11 mouse cellular contexts compared by ENCODE assay signal in the genomic region with DNA sequence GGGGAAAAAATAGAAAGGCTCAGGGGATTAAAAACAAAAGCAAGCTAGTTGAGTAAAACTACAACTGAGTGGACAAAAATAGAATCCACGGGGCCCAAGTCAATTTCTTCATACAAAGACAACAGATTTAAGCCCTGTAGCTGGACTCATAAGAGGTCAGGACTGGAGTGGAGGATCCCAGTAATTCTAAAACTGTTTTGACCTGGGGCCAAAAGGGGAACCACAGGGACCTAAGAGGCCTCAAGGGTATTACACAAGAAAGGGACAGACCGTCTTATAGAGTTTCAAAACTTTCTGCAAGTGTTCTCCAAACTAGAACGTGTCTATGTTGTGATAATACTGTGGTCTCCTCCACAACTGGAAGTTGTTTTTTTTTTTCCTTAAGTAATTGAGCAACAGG. TPM values are rescaled to one million over a fixed set of nuclear protein-coding genes. Genes with fewer than 3 reads are reported as not detected.
DNase-seq lines count a peak whose midpoint lies in the region; ATAC-seq lines count a peak whose summit lies in the region.
"Had no signal": no experiment of that assay in that cellular context is flagged by ENCODE, and none has a peak within 500 bp of the region (broad histone marks: within the 10 kb centered on the region; RNA-seq: fewer than 3 reads in every experiment).

No protein-coding gene starts in this region.

- H3K4me2 ChIP-seq in heart, embryonic 12.5 days = no peak overlapping the region
- H3K4me2 ChIP-seq in intestine, embryonic 15.5 days (replicated peaks) = no peak overlapping the region
- H3K4me2 ChIP-seq: hindbrain, embryonic 13.5 days had no signal

- intact Hi-C loops in heart, postnatal 10 days (cut with DNase I) = no loop called here

- H3K36me3 ChIP-seq in heart, embryonic 12.5 days = no peaks in the 10 kb centered on the region
- no peaks in the 10 kb centered on the region for H3K36me3 ChIP-seq in intestine, embryonic 15.5 days
- H3K36me3 ChIP-seq: hindbrain, embryonic 13.5 days had no signal

- no peak overlapping the region for H3K4me3 ChIP-seq in heart, embryonic 12.5 days
- no peak overlapping the region for H3K4me3 ChIP-seq in intestine, embryonic 15.5 days (replicated peaks)
- H3K4me3 ChIP-seq: hindbrain, embryonic 13.5 days; left cerebral cortex, adult 2 months had no signal

- H3K4me1 ChIP-seq in heart, embryonic 12.5 days (replicated peaks) = no peaks in the 10 kb centered on the region
- H3K4me1 ChIP-seq in intestine, embryonic 15.5 days (replicated peaks) = no peaks in the 10 kb centered on the region
- H3K4me1 ChIP-seq: hindbrain, embryonic 13.5 days had no signal

- no peaks in the 10 kb centered on the region for H3K9me3 ChIP-seq in heart, embryonic 12.5 days (replicated peaks)
- H3K9me3 ChIP-seq in intestine, embryonic 15.5 days = no peaks in the 10 kb centered on the region
- H3K9me3 ChIP-seq: hindbrain, embryonic 13.5 days had no signal

- H3K27me3 ChIP-seq in heart, embryonic 12.5 days (replicated peaks) = no peaks in the 10 kb centered on the region
- H3K27me3 ChIP-seq in intestine, embryonic 15.5 days (replicated peaks) = no peaks in the 10 kb centered on the region
- H3K27me3 ChIP-seq: hindbrain, embryonic 13.5 days had no signal

- no peak overlapping the region for H3K9ac ChIP-seq in heart, embryonic 12.5 days
- no peak overlapping the region for H3K9ac ChIP-seq in intestine, embryonic 15.5 days
- H3K9ac ChIP-seq: hindbrain, embryonic 13.5 days had no signal

- DNase-seq in heart, adult 8-10 months (ENCODE audit: low spot score) = peak; percentile 48
- peak; percentile 43 for DNase-seq in adrenal gland, postnatal 14 days
- peak; percentile 8 to 19 for DNase-seq in heart, postnatal 10 days
- DNase-seq in embryo, embryonic 10.5 days (ENCODE audit: low spot score) = no peak
- DNase-seq: cerebellum, postnatal 36 days; kidney, postnatal 10 days had no signal

- H3K27ac ChIP-seq in heart, embryonic 12.5 days (ENCODE audit: poor library complexity, severe bottlenecking) = no peak overlapping the region
- H3K27ac ChIP-seq in intestine, embryonic 15.5 days = no peak overlapping the region
- H3K27ac ChIP-seq: hindbrain, embryonic 13.5 days; left cerebral cortex, adult 2 months had no signal

- ATAC-seq in heart, embryonic 12.5 days (ENCODE audit: insufficient number of reproducible peaks, low FRiP score) = no peak
- ATAC-seq in megakaryocyte, adult 5-6 weeks (ENCODE audit: poor library complexity, severe bottlenecking) = peak; percentile 96
- no peak for ATAC-seq in intestine, embryonic 15.5 days

- 54% methylated on average over 3 of the region's 3 CpGs for WGBS in heart, embryonic 12.5 days
- WGBS in intestine, embryonic 15.5 days = 74% methylated on average over 3 of the region's 3 CpGs

RNA-seq across cellular contexts. Expression of gene Cop1, which starts 45.4 kb away (rescaled TPM):
- total RNA-seq in heart, adult 8-10 months (2022) = 100 to 1,000 TPM; 107 to 139 (median 124) TPM
- 80.9 and 102 TPM in 2 replicates for polyA plus RNA-seq in heart, embryonic 12.5 days (2016; fragmentation: Nextera tagmentation; extraction: Ambion mirVana)
- total RNA-seq in adrenal gland, postnatal 14 days (2021) = 142 and 148 TPM in 2 replicates
- 100 to 1,000 TPM; 123 to 149 TPM for total RNA-seq in heart, postnatal 10 days (2021)
- total RNA-seq in megakaryocyte, adult 5-6 weeks (2015) = 187 and 192 TPM in 2 replicates
- total RNA-seq in megakaryocyte, adult 5-6 weeks (2017) = 211 and 241 TPM in 2 replicates
- polyA plus RNA-seq in intestine, embryonic 15.5 days (2015; fragmentation: Nextera tagmentation; extraction: Ambion mirVana) = 55.6 and 73.0 TPM in 2 replicates
